Mouse (Mus musculus) intestine, postnatal 0 days (tissue): ENCODE measurements at regions not wholly inside any gene's neighbourhood (a gene's known extent, or its start where the extent isn't known, plus 50 kb on each side); places are given as distances from the start of the nearest gene placed in this dataset.
A peak's percentile ranks its signal among the peaks of the same experiment; 100 is the strongest.

ENCODE experiments used
- ATAC-seq: fragments of 200-750 bp; cut with Nextera tagmentation; 2 replicates; pipeline ENCODE4 v1.8.0; 2017; ENCODE audit warnings: mild to moderate bottlenecking, moderate TSS enrichment, moderate library complexity
- H3K27ac ChIP-seq: fragments of 300-500 bp; sonication (generic); 2 replicates; pipeline ENCODE4 v1.5.1; 2014; ENCODE audit warnings: mild to moderate bottlenecking, low read depth, low read length, moderate library complexity
- H3K27me3 ChIP-seq: fragments of 300-500 bp; sonication (generic); replicated peaks from 2 replicates; pipeline ENCODE4 v1.6.1; 2014; ENCODE audit warnings: low read length, mixed read lengths; ENCODE audit not compliant: control insufficient read depth, insufficient read depth
- H3K36me3 ChIP-seq: fragments of 300-500 bp; sonication (generic); 2 replicates; pipeline ENCODE4 v1.6.1; 2014; ENCODE audit warnings: mild to moderate bottlenecking, moderate library complexity; ENCODE audit not compliant: control insufficient read depth, insufficient read depth
- H3K4me1 ChIP-seq: fragments of 300-500 bp; sonication (generic); replicated peaks from 2 replicates; pipeline ENCODE4 v1.6.1; 2014; ENCODE audit warnings: antibody characterized with exemption, low read length, mixed read lengths; ENCODE audit not compliant: control insufficient read depth, insufficient read depth
- H3K4me2 ChIP-seq: fragments of 300-500 bp; sonication (generic); replicated peaks from 2 replicates; pipeline ENCODE4 v1.6.1; 2014; ENCODE audit warnings: low read depth, mild to moderate bottlenecking, moderate library complexity
- H3K4me3 ChIP-seq: fragments of 300-500 bp; sonication (generic); 2 replicates; pipeline ENCODE4 v1.5.1; 2014; ENCODE audit warnings: low read depth, low read length
- H3K9ac ChIP-seq: fragments of 300-500 bp; sonication (generic); 2 replicates; pipeline ENCODE4 v1.6.1; 2014; ENCODE audit warnings: mild to moderate bottlenecking, low read depth, low read length
- H3K9me3 ChIP-seq: fragments of 300-500 bp; sonication (generic); 2 replicates; pipeline ENCODE4 v1.6.1; 2016; ENCODE audit warnings: mixed run types; ENCODE audit not compliant: control insufficient read depth
- CTCF ChIP-seq: sonication (generic); IDR thresholded peaks from 2 replicates; pipeline ENCODE4 v1.5.1; 2016; ENCODE audit warnings: low read depth, mild to moderate bottlenecking, control low read depth, antibody characterized with exemption, moderate library complexity
- WGBS: fragments of 180-500 bp; shearing (Covaris S2); extraction: QIAGEN DNeasy Blood & Tissue Kit; methylation state at CpG from one replicate; pipeline ENCODE4 v1.1.7; 2014; 5-methylcytosine and 5-hydroxymethylcytosine counted together

DNA sequence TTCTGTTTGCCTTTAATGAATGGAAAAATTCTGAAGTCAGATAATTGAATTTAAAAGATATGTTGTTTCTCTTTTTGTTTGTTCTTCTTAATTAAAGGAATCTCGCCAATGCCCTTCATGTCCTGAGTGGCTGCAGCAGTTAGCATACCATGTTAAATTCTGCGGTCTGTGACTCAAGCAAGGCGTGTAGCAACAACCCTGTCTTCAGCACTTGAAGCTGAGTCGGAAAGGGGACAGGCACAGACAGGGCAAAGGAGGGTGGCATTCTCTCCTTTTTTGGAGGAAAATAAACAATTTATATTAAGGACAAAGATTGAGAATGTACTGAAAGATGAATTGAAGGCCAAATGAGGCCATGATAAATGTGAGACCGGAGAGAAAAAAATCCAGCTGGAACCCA lies 58.2 kb upstream of the Fat1 start:
- Histone ChIP-seq H3K27me3 (no peaks in the 10 kb centered on the region), H3K9ac (no peak overlapping the region), H3K9me3 (no peaks in the 10 kb centered on the region), H3K36me3 (no peaks in the 10 kb centered on the region), H3K4me2 (no peak overlapping the region), H3K27ac (no peak overlapping the region), H3K4me1 (no peaks in the 10 kb centered on the region), H3K4me3 (no peak overlapping the region)
- WGBS, result 71% methylated on average over 5 of the region's 5 CpGs
- TF ChIP-seq CTCF, result no peak
- ATAC-seq, result no peak

DNA sequence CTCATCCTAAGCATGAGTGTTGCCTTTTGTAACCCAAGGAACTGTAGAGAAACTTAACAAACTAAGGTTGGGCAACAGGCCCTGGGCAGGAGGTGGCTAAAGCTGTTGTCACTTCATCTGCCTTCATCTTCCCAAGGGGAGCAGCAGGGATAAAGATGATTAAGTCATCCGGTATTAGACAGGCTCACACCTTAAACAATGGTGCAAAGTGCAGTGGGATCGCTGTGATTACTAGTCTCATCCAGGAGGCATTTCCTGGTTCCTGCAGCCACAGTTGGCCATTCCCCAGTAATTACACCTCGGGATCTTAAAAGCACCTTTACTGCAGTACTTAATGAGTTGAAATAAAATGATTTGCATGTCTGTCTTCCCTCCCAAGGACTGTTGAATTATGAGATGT lies 57.0 kb upstream of the Fat1 start:
- no peaks in the 10 kb centered on the region for H3K27me3 ChIP-seq
- no peak for TF ChIP-seq CTCF
- no peak overlapping the region for H3K4me3 ChIP-seq
- peak; percentile 90 for ATAC-seq
- no peaks in the 10 kb centered on the region for H3K36me3 ChIP-seq
- no peaks in the 10 kb centered on the region for H3K4me1 ChIP-seq
- no peaks in the 10 kb centered on the region for H3K9me3 ChIP-seq
- no peak overlapping the region for H3K27ac ChIP-seq
- no peak overlapping the region for H3K4me2 ChIP-seq
- WGBS, result 28% methylated on average over 3 of the region's 3 CpGs
- H3K9ac ChIP-seq, result no peak overlapping the region

DNA sequence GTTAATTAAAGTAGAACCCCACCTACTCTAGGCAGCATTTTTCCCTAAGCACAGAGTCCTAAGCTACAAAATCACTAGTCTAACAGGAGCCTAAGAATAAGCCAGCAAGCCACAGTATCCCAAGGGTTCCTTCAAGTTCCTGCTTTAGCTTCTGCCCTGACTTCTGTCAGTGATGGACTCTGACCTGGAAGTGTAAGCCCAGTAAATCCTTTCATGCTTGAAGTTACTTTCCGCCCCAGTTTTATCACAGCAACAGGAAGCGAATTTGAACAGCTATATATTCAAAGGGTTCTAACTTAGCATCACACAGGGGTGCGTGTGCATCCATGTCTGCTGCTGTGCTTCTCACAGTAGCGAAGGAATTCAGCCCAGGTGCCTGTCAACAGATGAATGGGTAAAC lies 56.1 kb upstream of the Fat1 start:
- Histone ChIP-seq H3K27ac (no peak overlapping the region), H3K4me2 (no peak overlapping the region; the same call in 1 of the 2 replicates), H3K27me3 (no peaks in the 10 kb centered on the region), H3K4me3 (no peak overlapping the region), H3K9ac (no peak overlapping the region), H3K9me3 (no peaks in the 10 kb centered on the region), H3K4me1 (no peaks in the 10 kb centered on the region), H3K36me3 (no peaks in the 10 kb centered on the region)
- 47% methylated on average over 4 of the region's 4 CpGs for WGBS
- peak; percentile 74 for ATAC-seq
- TF ChIP-seq CTCF, result no peak

DNA sequence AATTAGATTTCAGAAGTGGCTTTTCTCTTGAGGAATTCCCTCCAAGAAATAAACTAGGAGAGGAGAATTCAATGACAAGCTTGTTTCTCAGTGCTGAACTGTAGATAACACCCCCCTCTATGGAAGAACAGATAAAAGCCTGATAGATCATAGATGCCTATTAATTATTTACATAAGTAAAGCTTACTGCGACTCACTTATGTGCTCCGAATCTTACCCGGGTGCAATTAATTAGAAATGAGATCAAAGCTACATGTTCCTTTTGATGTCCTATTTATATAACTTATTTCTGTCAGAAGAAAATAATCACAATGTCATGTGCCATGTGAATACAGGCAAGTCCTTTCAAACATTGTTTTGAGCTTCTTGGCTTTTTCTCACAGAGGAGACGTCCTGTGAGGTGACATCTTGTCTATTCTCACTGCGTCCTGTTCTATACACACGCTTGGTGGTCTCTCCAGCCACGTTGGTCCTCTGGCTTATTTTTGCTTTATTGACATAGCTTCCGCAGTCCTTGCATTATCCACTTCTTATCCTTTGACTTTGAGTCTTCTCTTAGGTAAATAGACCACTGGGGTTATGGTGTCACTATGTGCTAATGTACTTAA lies 50.7 kb upstream of the Fat1 start:
- Histone ChIP-seq H3K9ac (no peak overlapping the region), H3K27me3 (no peaks in the 10 kb centered on the region), H3K4me3 (no peak overlapping the region), H3K36me3 (no peaks in the 10 kb centered on the region), H3K9me3 (no peaks in the 10 kb centered on the region), H3K4me1 (no peaks in the 10 kb centered on the region), H3K27ac (no peak overlapping the region), H3K4me2 (no peak overlapping the region)
- no peak for ATAC-seq
- TF ChIP-seq CTCF, result no peak
- WGBS, result 49% methylated on average over 8 of the region's 8 CpGs
